Mouse (Mus musculus) forebrain, embryonic 12.5 days (tissue): ENCODE measurements at regions not wholly inside any gene's neighbourhood (a gene's known extent, or its start where the extent isn't known, plus 50 kb on each side); places are given as distances from the start of the nearest gene placed in this dataset.

ENCODE experiments used
- ATAC-seq: fragments of 200-750 bp; cut with Nextera tagmentation; 2 replicates; pipeline ENCODE4 v1.8.0; 2017; ENCODE audit warnings: moderate TSS enrichment; ENCODE audit not compliant: low FRiP score
- H3K27ac ChIP-seq: fragments of 300-500 bp; sonication (generic); 2 replicates; pipeline ENCODE4 v1.5.1; 2016; ENCODE audit warnings: mild to moderate bottlenecking
- H3K27me3 ChIP-seq: fragments of 300-500 bp; sonication (generic); 2 replicates; pipeline ENCODE4 v1.6.1; 2016; ENCODE audit warnings: mild to moderate bottlenecking
- H3K36me3 ChIP-seq: fragments of 300-500 bp; sonication (generic); replicated peaks from 2 replicates; pipeline ENCODE4 v1.6.1; 2016; ENCODE audit warnings: mild to moderate bottlenecking
- H3K4me1 ChIP-seq: fragments of 300-500 bp; sonication (generic); 2 replicates; pipeline ENCODE4 v1.6.1; 2016
- H3K4me2 ChIP-seq: fragments of 300-500 bp; sonication (generic); 2 replicates; pipeline ENCODE4 v1.6.1; 2016; ENCODE audit warnings: mild to moderate bottlenecking, moderate library complexity
- H3K4me3 ChIP-seq: fragments of 300-500 bp; sonication (generic); replicated peaks from 2 replicates; pipeline ENCODE4 v1.5.1; 2016; ENCODE audit warnings: mild to moderate bottlenecking
- H3K9ac ChIP-seq: fragments of 300-500 bp; sonication (generic); 2 replicates; pipeline ENCODE4 v1.6.1; 2016; ENCODE audit warnings: mild to moderate bottlenecking
- H3K9me3 ChIP-seq: fragments of 300-500 bp; sonication (generic); 2 replicates; pipeline ENCODE4 v1.6.1; 2016
- WGBS: fragments of 180-500 bp; shearing (Covaris S2); methylation state at CpG from one replicate; pipeline ENCODE4 v1.1.7; 2016; 5-methylcytosine and 5-hydroxymethylcytosine counted together

- 75% methylated on average over 3 of the region's 3 CpGs for WGBS
- Histone ChIP-seq H3K9ac (no peak overlapping the region), H3K9me3 (no peaks in the 10 kb centered on the region), H3K4me2 (no peak overlapping the region), H3K27ac (no peak overlapping the region), H3K36me3 (no peaks in the 10 kb centered on the region), H3K4me3 (no peak overlapping the region), H3K27me3 (no peaks in the 10 kb centered on the region), H3K4me1 (peaks cover 11% of the 10 kb centered on the region)
- ATAC-seq = no peak
Observed at GRCm38 (mm10) chr7:71937731-71938130, 368.7 kb downstream of the Mctp2 start.

GRCm38 (mm10) chr7:71936690-71937089 lies 369.7 kb downstream of the Mctp2 start:
- Histone ChIP-seq H3K4me1 (peaks cover 3% of the 10 kb centered on the region), H3K27me3 (no peaks in the 10 kb centered on the region), H3K36me3 (no peaks in the 10 kb centered on the region), H3K4me2 (no peak overlapping the region), H3K9me3 (no peaks in the 10 kb centered on the region), H3K27ac (no peak overlapping the region), H3K9ac (no peak overlapping the region), H3K4me3 (no peak overlapping the region)
- 83% methylated on average over 4 of the region's 4 CpGs for WGBS
- ATAC-seq = no peak
